Mouse (Mus musculus) spleen, adult 2 months (tissue): ENCODE results near the gene Ndel1. TPM values are rescaled to one million over a fixed set of nuclear protein-coding genes. Genes with fewer than 3 reads are reported as not detected.
A peak's percentile ranks its signal among the peaks of the same experiment; 100 is the strongest.

ENCODE experiments used
- DNase-seq, 2 experiments: peaks; one replicate each; pipeline versions ENCODE4 v3.0.0 to v3.0.0-alpha.2; 2012 to 2021; ENCODE audit warnings: low spot score in 2 of 2, low read depth in 1 of 2
- H3K27ac ChIP-seq: fragments of 200-500 bp; 2 replicates; pipeline ENCODE4 v1.5.1; 2012; ENCODE audit warnings: low read length, inconsistent platforms; ENCODE audit not compliant: insufficient read depth
- H3K27me3 ChIP-seq: fragments of 200-500 bp; 2 replicates; pipeline ENCODE4 v1.6.1; 2012; ENCODE audit warnings: mild to moderate bottlenecking, moderate library complexity, low read length, inconsistent platforms; ENCODE audit not compliant: control insufficient read depth, insufficient read depth
- H3K36me3 ChIP-seq: fragments of 200-500 bp; 2 replicates; pipeline ENCODE4 v1.6.1; 2012; ENCODE audit warnings: mild to moderate bottlenecking, low read length, inconsistent platforms; ENCODE audit not compliant: control insufficient read depth, insufficient read depth
- H3K4me1 ChIP-seq: fragments of 200-500 bp; 2 replicates; pipeline ENCODE4 v1.6.1; 2011; ENCODE audit warnings: inconsistent platforms; ENCODE audit not compliant: control insufficient read depth, insufficient read depth, insufficient read length
- H3K4me3 ChIP-seq: fragments of 200-500 bp; 2 replicates; pipeline ENCODE4 v1.5.1; 2011; ENCODE audit warnings: mild to moderate bottlenecking, inconsistent platforms; ENCODE audit not compliant: insufficient read depth, insufficient read length; ENCODE audit errors: extremely low read depth
- CTCF ChIP-seq: fragments of 200-500 bp; IDR thresholded peaks from 2 replicates; pipeline ENCODE4 v1.5.1; 2011; ENCODE audit warnings: mild to moderate bottlenecking, inconsistent platforms; ENCODE audit not compliant: insufficient read depth, insufficient read length, insufficient replicate concordance; ENCODE audit errors: extremely low read depth
- POLR2A ChIP-seq: fragments of 200-500 bp; IDR thresholded peaks from 2 replicates; pipeline ENCODE4 v1.6.1; 2011; ENCODE audit warnings: low read depth, low read length, inconsistent platforms
- WGBS: fragments of 180-500 bp; shearing (Covaris S2); methylation state at CpG from one replicate; pipeline ENCODE4 v1.1.7; 2018; 5-methylcytosine and 5-hydroxymethylcytosine counted together
- polyA plus RNA-seq: library from polyadenylated mRNA; depleted of rRNA; stranded (reverse); fragments of >200 nt; gene quantifications from 2 replicates; pipeline ENCODE4 v1.2.3, GENCODE M21; 2012

Ndel1 gene
- polyA plus RNA-seq, 1 experiment = 23.0 TPM

DNA sequence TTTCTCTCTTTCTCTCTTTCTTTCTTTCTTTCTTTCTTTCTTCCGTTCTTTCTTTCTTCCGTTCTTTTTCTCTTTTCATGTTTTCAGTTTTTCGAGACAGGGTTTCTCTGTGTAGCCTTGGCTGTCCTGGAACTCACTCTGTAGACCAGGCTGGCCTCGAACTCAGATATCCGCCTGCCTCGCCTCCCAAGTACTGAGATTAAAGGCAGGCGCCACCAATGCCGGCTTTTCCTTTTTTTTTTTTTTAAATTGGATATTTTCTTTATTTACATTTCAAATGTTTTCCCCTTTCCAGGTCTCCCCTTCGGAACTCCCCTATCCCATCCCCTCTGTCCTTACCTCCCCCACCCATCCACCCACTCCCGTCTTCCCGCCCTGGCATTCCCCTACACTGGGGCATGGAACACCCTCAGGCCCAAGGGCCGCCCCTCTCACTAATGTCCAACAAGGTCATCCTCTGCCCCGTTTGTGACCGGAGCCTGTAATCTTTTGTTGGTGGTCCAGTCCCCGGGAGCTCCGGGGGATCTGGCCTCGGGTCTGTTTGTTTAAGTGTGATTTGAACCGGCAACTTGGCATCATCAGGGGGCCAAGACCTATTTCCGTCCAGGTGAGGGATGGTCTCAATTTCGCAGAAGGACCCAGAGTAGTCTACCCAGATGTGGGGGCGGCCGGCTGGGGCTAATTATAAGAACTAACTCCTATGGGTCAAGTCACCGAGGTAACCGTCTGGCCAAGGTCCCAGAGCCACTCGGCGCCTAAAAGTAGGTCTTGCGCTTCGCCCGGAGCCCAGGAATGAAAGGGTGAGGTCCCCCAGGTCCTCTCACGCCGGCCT, 29.1 kb upstream of the Ndel1 start:
- peak overlapping the region; percentile 47 for H3K4me3 ChIP-seq
- WGBS = 37% methylated on average over 31 of the region's 31 CpGs
- peaks cover 7% of the 10 kb centered on the region; the same call in 1 of the 2 replicates for H3K4me1 ChIP-seq
- peaks cover 22% of the 10 kb centered on the region for H3K36me3 ChIP-seq
- peak in 1 of 2 experiments; percentile 6 for DNase-seq
- H3K27me3 ChIP-seq = 0 out of 2 replicates have a peak, but pooled peaks cover 2% of the 10 kb centered on the region
- TF ChIP-seq CTCF (no peak), POLR2A (no peak)
- no peak overlapping the region for H3K27ac ChIP-seq

DNA sequence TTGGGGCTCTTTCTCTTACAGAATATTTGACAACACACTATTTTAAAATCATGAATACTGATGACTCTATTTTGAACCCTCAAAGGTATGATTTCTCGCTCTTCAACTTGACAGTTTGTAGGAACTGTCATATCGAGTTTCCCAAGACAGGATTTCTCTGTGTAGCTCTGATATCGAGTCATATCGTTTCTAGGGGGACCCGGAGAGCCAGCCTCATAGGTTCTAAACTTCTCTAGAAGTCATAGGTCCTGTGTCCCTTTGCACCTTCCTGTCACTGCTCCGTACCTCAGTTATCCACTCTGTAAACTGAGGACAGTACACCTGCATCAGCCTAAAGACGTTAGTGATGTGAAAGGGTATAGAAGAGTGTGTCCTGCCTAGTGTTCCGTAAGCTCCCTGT, 28.2 kb upstream of the Ndel1 start:
- DNase-seq = no peak
- Histone ChIP-seq H3K27me3 (0 out of 2 replicates have a peak, but pooled peaks cover 2% of the 10 kb centered on the region), H3K36me3 (peaks cover 15% of the 10 kb centered on the region), H3K27ac (no peak overlapping the region), H3K4me1 (peaks cover 7% of the 10 kb centered on the region; the same call in 1 of the 2 replicates), H3K4me3 (no peak overlapping the region)
- whole genome bisulfite sequencing = 72% methylated on average over 8 of the region's 8 CpGs
- TF ChIP-seq CTCF (no peak), POLR2A (no peak)

DNA sequence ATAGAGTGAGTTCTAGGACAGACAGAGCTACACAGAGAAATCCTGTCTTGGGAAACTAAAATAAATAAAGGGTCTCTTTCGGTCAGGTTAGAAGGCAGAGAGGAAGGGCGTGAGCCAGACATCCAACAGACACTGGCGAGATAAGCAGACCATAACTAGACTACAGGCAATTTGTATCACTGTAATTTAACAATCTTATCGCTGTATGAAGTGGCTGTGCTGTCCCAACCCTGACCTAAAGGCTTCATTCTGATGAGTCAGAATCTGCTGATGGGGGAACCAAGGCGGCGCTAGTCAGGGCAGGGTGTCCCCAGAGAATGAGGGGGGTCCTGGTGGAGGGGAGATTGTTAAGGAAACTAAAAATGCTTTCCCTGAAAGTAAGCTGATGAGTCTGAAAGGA, 27.1 kb upstream of the Ndel1 start:
- Histone ChIP-seq H3K4me3 (no peak overlapping the region), H3K27me3 (0 out of 2 replicates have a peak, but pooled peaks cover 2% of the 10 kb centered on the region), H3K4me1 (peaks cover 7% of the 10 kb centered on the region; the same call in 1 of the 2 replicates), H3K36me3 (peaks cover 6% of the 10 kb centered on the region), H3K27ac (no peak overlapping the region)
- TF ChIP-seq POLR2A (no peak), CTCF (no peak)
- WGBS = 79% methylated on average over 6 of the region's 6 CpGs
- no peak for DNase-seq

DNA sequence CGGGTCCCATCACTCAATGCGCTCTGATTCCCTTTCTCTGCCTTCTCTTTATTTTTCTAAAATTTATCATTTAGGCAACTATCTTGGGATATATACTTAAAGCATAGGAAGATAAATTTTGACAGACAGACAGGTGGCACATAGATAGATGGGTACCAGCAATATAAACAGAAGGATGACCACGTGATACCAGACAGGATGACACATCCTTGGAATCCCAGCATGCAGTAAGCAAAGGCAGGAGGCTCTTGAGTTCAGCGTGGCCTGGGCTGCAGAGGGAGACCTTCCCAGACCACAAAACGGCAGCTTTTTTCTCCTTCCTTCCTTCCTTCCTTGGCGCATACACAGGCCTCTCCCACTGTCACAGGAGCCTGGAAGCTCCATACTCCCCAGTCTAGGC, 26.2 kb upstream of the Ndel1 start:
- Histone ChIP-seq H3K36me3 (peaks cover 1% of the 10 kb centered on the region), H3K27ac (no peak overlapping the region), H3K4me1 (peaks cover 7% of the 10 kb centered on the region; the same call in 1 of the 2 replicates), H3K4me3 (no peak overlapping the region), H3K27me3 (0 out of 2 replicates have a peak, but pooled peaks cover 2% of the 10 kb centered on the region)
- TF ChIP-seq POLR2A = no peak
- no peak for TF ChIP-seq CTCF
- no peak for DNase-seq
- 56% methylated on average over 6 of the region's 6 CpGs for WGBS

DNA sequence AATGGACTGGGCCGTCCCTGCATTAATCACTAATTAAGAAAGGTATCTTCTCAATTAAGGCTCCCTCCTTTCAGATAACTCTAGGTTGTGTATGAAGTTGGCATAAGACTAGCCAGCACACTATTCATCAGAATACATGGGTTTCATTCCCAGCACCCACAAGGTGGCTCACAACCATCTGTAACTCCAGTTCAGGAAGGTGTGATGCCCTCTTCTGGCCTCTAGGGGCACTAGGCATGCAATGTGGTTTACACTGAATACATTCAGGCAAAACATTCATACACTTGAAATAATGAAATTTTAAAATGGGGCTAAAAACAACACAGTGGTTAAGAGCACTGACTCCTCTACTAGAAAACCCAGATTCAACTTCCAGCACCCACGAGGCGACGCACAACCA, 25.5 kb upstream of the Ndel1 start:
- Histone ChIP-seq H3K4me3 (no peak overlapping the region), H3K27me3 (0 out of 2 replicates have a peak, but pooled peaks cover 2% of the 10 kb centered on the region), H3K36me3 (no peaks in the 10 kb centered on the region), H3K4me1 (peaks cover 2% of the 10 kb centered on the region; the same call in 1 of the 2 replicates), H3K27ac (no peak overlapping the region)
- peak; percentile 37 to 62 for DNase-seq
- 67% methylated on average over 4 of the region's 4 CpGs for WGBS
- no peak for TF ChIP-seq POLR2A
- TF ChIP-seq CTCF = peak; percentile 25; the same call in 1 of the 2 replicates

DNA sequence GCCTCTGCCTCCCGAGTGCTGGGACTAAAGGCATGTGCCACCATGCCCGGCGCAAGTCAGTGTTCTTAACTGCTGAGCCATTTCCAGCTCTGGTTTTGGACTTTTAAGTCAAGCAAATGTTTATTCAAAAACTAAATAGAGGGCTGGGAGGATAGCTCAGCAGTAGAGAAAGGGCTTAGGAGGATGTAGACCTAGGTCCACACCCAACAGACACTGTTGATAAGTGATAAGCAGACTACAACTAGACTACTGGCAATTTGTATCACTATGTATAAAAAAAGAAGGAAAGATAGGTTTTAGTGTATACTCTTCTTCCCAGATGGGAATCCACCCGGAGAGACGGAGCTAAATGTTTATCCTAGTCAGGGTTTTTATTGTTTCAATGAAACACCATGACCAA, 24.6 kb upstream of the Ndel1 start:
- Histone ChIP-seq H3K36me3 (no peaks in the 10 kb centered on the region), H3K27ac (no peak overlapping the region; the same call in 1 of the 2 replicates), H3K4me1 (peaks cover 2% of the 10 kb centered on the region; the same call in 1 of the 2 replicates), H3K4me3 (no peak overlapping the region), H3K27me3 (0 out of 2 replicates have a peak, but pooled peaks cover 2% of the 10 kb centered on the region)
- no peak for DNase-seq
- TF ChIP-seq POLR2A (no peak), CTCF (no peak)
- 86% methylated on average over 5 of the region's 5 CpGs for WGBS
